Mouse (Mus musculus) 3T3-L1 (cell line): ENCODE measurements around the gene Zfand3.

Experiments used
- DNase-seq: peaks from one replicate; pipeline ENCODE4 v3.0.0-alpha.2; 2015; ENCODE audit warnings: low read depth, low spot score

Zfand3 gene

DNA sequence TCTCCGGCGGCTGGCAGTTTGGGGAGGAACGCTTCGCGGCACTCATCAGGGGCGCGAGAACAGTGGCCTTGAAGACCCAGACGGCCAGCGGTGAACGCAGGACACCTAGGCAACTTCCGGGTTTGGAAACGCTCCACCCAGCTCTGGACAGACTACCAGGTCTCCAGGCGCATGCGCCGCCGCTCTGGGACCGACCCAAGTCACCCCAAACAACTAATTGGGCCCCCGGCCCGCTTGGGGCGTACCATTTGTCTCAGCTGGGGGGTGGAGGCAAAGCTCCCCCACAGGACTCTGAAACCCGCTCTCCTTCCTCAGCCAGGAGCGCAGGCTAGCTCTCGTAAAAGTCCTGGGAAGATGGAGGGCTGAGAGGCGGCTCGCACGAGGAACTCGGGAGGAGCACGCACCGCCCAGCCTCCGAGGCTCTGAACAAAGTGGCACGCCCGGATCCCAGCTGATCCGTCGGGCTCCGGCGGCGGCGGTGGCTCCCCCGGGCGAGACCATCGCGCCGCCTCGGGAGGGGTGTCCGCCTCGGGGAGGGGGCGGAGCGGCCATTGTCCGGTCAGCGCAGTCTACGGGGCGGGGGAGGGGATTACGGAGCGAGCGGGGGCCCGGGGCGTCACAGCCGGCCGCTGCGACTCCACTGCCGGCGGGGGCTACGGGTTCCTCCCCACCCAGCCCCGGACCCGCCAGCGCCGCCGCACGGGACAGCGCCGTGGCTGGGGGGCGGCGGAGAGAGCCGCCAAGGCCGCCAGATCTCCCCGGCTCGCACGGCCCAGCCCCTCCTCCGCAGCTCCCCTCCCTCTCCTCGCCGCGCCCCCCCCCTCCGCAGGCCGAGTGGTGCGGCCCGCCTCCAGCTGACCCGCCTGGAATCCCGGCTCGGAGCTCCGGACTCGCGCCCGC lies at the start of gene Zfand3:
Gene Zfand3, plus strand, starts transcription at position 531 of the 900 bp plus-strand sequence.
- peak; percentile 97 for DNase-seq

DNA sequence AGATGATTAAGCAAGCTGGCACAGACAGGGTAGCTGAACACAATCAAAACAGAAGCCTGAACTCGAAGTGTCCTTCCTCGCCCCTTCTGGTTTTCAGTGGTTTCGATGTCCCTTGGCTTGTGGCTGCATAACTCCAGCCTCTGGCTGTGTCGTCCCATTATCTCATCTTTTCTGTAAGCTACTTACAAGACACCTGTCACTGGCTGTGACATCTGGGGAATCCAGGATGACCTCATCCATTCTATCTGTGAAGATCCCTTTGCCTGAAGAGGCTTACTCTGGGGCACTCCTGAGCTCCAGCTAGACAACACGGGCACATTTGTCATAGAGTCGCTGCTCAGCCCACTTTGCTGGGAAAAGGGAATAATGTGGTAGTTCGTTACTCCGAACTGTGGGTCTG lies 48.7 kb upstream of the Zfand3 start:
- DNase-seq: no peak

- no peak for DNase-seq
These were observed 40.7 kb upstream of the Zfand3 start for GRCm38 (mm10) chr17:29963730-29964259.

GRCm38 (mm10) chr17:29965506-29965905 lies 39.0 kb upstream of the Zfand3 start:
- DNase-seq: no peak

DNA sequence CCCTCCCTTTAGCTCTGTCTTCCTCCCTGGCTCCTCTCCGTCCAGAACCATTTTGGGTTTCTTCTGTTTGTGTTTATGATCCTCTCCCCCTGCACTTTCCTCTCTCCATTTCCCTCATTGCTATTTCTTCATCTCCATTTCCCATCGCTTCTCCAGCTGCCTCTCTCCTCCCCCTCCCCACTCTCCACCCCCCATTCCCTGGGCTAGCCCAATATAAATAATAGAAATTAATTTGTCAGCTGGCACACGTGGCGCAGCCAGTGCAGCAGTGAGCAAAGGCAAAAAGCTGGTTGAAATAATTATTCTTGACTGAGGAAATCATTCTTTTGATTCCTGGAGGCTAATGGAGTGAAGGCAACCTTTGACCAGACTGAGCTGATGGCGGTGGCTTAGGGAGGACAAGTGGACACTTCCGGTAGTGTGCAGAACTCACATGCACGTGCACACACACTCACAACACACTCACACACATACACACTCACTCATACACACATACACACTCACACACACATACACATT lies 34.4 kb upstream of the Zfand3 start, which contains the start of gene Mdga1:
Gene Mdga1, minus strand, starts transcription at position 51 of the 519 bp plus-strand sequence.
- no peak for DNase-seq

DNA sequence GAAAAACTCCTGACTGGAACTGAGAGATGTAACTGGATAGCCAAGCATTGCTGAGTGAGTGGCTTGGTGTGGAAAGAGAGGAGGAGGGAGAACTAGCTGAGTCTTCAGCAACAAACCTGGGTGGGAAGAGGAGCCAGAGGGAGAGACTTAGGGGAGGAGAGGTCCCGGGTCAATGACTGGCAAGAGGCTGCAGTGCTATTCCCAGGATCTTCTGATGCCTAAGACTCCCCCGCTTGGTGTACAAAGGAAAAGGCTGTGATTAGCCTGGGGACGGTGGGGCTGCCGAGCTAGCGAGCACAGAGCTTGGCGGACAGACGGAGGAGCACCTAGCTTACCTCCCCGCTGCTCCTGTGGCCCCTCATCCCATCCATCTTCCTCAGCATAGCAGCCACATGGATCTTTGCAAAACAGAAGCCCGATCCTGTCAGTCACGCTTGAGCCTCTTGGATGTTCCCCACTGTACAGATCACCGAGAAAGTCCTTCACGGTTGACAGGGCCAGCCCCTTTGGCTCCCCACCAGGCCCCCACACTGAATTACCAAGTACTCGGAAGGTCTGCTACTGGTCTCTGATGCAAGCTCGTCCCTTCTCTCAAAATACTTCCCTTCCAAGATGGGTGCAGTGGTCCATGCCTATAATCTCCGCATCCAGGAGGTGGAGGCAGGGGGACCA lies 32.6 kb upstream of the Zfand3 start:
- DNase-seq: no peak

- no peak for DNase-seq
These were observed 31.3 kb upstream of the Zfand3 start for GRCm38 (mm10) chr17:29973226-29973625.

GRCm38 (mm10) chr17:29975731-29976130 lies 28.8 kb upstream of the Zfand3 start:
- DNase-seq: peak; percentile 97

DNA sequence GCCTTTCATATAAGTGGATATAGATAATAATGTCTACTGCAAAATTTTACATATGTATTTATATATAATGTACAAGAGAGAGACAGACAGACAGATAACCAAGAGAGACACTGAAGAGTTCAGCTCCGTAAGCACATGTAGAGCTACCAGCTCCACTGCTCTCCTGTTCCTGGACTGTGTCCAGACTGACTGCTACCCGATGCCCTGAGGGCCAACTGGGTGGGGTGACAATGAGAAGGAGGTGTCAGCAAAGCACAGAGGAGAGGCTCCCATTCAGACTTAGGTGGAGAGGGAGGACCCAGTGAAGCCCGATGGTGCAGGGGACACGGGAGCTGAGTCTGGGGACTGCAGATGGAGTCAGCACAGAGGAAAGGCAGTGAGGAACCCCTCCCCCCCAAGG lies 25.5 kb upstream of the Zfand3 start:
- peak; percentile 62 for DNase-seq

DNA sequence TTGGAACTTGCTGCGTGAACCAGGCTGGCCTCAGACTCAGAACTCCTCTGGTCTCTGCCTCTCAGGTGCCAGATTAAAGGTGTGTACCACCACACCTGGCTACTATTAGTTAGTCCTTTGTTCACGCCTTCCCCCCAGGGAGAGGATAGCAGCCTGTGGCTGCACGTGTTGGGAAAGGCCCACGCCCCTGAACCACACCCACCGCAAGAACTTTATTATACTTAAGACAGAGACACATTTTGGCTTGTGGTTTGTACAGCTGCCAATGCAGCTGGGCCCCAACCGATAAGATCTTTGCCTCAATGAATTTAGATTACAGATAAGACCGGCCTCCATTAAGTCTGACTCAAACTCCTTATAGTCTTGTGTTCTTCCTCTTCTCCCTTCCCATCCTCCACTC lies 24.7 kb upstream of the Zfand3 start:
- DNase-seq: peak; percentile 79

DNA sequence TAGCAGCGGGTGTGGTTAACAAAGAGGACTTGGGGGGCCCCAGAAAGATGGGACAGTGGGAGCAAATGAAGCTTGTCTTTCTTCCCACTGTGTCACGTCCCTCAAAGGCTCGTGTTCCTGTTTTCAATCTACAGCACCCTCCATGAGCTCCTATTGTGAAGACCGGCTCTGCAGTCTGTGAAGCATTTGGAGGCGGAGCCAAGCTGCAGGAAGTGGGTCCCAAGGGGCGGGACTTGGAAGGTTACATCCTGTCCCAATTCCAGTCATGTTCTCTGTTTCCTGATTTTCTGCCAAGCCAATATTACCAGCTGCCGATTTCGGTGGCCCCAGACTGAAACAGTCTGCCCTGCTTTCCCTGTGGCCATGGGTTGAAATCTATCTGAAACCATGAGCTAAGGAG lies 23.0 kb upstream of the Zfand3 start:
- DNase-seq: no peak

- DNase-seq: no peak
These were observed 21.3 kb upstream of the Zfand3 start for GRCm38 (mm10) chr17:29983190-29983589.

- DNase-seq: no peak
These were observed 19.6 kb upstream of the Zfand3 start for GRCm38 (mm10) chr17:29984931-29985330.

GRCm38 (mm10) chr17:29985534-29985933 lies 19.0 kb upstream of the Zfand3 start:
- peak; percentile 69 for DNase-seq

GRCm38 (mm10) chr17:29988141-29988540 lies 16.4 kb upstream of the Zfand3 start:
- no peak for DNase-seq

DNA sequence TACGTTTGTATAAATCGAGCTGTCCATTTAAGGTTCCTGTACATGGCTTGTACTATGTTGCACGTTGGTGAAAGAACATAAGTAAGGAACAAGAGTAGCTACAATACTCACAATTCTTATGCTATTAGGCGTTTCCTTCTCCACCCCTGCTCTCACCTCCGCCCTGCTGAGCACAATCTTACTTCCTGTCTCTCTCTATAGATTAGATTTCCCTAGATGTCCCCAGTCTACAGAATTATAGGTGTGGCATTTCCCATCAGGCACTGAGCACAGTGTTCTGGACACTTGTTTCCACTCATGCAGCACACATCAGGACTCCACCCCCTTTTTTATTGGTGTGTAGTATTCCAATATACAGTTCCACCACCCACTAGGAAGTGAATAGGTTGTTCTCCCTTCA lies 14.9 kb upstream of the Zfand3 start:
- no peak for DNase-seq

- DNase-seq: peak; percentile 76
These were observed 14.4 kb upstream of the Zfand3 start for GRCm38 (mm10) chr17:29990136-29990535.

DNA sequence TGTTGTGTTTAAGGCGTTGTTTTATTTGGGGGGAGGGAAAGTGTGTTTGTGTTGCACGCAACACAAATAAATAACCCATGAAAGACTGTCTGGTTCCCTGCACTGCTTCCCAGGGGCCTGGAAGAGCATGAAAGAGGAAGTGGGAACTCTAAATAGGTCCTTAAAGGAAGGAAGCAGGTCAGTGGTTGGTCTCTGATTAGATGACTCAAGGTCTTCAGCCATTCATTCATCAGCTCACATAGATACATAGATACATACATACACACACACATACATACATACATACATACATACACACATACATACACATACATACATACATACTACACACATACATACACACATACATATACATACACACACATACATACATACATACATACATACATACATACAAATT lies 13.7 kb upstream of the Zfand3 start:
- no peak for DNase-seq

GRCm38 (mm10) chr17:29993488-29993887 lies 11.0 kb upstream of the Zfand3 start:
- DNase-seq: peak; percentile 64

GRCm38 (mm10) chr17:29994011-29994410 lies 10.5 kb upstream of the Zfand3 start:
- peak; percentile 96 for DNase-seq

DNA sequence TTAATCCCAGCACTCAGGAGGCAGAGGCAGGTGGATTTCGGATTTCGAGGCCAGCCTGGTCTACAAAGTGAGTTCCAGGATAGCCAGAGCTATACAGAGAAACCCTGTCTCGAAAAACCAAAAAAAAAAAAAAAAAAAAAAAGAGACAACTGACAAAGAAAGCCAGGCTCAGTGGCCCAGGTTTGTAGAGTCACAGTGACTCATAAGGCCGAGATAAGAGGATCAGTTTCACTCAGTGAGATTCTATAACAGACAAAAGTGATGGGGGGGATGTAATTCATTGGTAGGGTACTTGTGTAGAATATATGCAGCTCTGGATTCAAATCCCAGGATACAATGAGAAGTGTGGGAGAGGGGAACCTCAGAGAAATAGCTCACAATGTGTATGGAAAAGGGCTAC lies 10.1 kb upstream of the Zfand3 start:
- DNase-seq: peak; percentile 58

DNA sequence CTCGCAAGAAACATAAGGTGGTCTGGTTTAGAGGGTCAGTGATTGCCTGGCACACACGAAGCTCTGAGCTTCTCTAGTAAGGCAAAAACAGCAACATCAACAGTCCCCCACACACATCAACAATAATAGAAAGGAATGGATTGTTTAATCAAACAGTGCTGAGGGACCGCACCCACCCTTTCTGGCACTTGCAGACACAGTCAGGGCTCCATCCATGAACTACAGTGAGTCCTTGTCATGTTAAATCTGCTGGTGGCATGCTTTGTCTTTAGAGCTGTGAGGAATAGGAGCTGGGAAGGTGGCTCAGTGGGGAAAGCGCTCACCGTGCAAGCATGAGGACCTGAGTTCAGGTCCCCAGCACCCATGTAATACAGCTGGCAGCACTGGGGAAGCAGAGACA lies 8.5 kb upstream of the Zfand3 start:
- DNase-seq: no peak
